Mouse (Mus musculus): ENCODE measurements at regions not wholly inside any gene's neighbourhood (a gene's known extent, or its start where the extent isn't known, plus 50 kb on each side); places are given as distances from the start of the nearest gene placed in this dataset.

GRCm38 (mm10) chr6:94765724-94766123 lies 65.8 kb upstream of the Lrig1 start:
- H3K4me3 ChIP-seq (ENCODE audit: insufficient read depth, low read depth, low read length), result no peak overlapping the region
- TF ChIP-seq CTCF (IDR thresholded peaks at IDR 0.05; ENCODE audit: insufficient read depth, low read depth, low read length) (no peak), POLR2A (IDR thresholded peaks at IDR 0.05; ENCODE audit: insufficient read depth, low read depth, low read length) (no peak)
- 95% methylated on average over 6 of the region's 6 CpGs for WGBS
- no peak overlapping the region for H3K27ac ChIP-seq (ENCODE audit: insufficient read depth, low read depth, low read length)
- no peaks in the 10 kb centered on the region for H3K4me1 ChIP-seq (ENCODE audit: control insufficient read depth, insufficient read depth, low read length)

GRCm38 (mm10) chr6:94761341-94761740 lies 61.4 kb upstream of the Lrig1 start:
- H3K4me3 ChIP-seq (ENCODE audit: insufficient read depth, low read depth, low read length), result no peak overlapping the region
- H3K4me1 ChIP-seq (ENCODE audit: control insufficient read depth, insufficient read depth, low read length), result no peaks in the 10 kb centered on the region
- WGBS, result 84% methylated on average over 6 of the region's 6 CpGs
- H3K27ac ChIP-seq (ENCODE audit: insufficient read depth, low read depth, low read length), result no peak overlapping the region
- TF ChIP-seq POLR2A (IDR thresholded peaks at IDR 0.05; ENCODE audit: insufficient read depth, low read depth, low read length) (no peak), CTCF (IDR thresholded peaks at IDR 0.05; ENCODE audit: insufficient read depth, low read depth, low read length) (no peak)

DNA sequence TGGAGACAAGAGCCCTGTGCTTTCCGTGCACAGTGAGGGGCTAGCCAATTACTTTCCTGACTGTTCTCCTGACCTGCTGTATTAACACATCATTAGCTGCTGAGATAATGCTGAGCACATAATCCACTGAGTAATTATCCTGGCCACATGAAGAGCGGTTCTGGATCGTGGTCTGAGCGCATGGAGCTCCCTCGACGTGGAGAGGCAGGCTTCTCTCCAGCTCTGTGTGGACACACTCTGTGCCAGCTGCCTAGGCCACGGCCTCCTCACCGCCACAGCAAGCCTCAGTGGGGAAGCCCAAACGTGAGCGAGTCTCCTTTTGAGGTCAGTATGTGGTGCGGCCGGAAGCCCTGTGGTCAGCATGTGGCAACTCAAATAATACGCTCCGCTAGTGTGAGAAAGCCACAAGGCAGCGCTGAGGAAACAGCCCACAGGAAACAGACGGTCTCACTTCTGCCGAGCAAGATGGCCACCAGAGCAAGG lies 60.7 kb upstream of the Lrig1 start:
- no peak overlapping the region for H3K4me3 ChIP-seq (ENCODE audit: insufficient read depth, low read depth, low read length)
- no peaks in the 10 kb centered on the region for H3K4me1 ChIP-seq (ENCODE audit: control insufficient read depth, insufficient read depth, low read length)
- WGBS, result 77% methylated on average over 17 of the region's 17 CpGs
- TF ChIP-seq POLR2A (IDR thresholded peaks at IDR 0.05; ENCODE audit: insufficient read depth, low read depth, low read length), result no peak
- no peak for TF ChIP-seq CTCF (IDR thresholded peaks at IDR 0.05; ENCODE audit: insufficient read depth, low read depth, low read length)
- H3K27ac ChIP-seq (ENCODE audit: insufficient read depth, low read depth, low read length), result no peak overlapping the region

DNA sequence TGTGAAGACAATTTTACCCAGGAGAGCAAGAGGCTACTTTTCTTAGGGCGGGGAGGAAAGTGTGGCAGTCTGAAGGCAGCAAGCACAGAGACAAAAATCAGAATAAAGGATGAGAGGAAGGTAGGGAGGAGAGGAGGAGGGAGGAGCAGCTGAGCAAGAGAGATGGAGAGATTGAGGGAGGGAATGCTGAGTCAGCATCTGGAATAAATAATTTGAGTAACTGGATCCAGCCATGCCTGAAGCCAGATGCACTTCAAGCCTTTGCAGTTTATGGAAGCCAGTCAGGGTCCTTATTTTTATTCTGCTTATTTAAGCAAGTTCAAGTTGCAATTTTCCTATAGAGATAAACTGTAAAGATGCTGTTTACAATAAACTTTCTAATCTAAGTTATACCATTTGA lies 59.7 kb upstream of the Lrig1 start:
- no peak overlapping the region for H3K4me3 ChIP-seq (ENCODE audit: insufficient read depth, low read depth, low read length)
- no peak overlapping the region for H3K27ac ChIP-seq (ENCODE audit: insufficient read depth, low read depth, low read length)
- TF ChIP-seq POLR2A (IDR thresholded peaks at IDR 0.05; ENCODE audit: insufficient read depth, low read depth, low read length) (no peak), CTCF (IDR thresholded peaks at IDR 0.05; ENCODE audit: insufficient read depth, low read depth, low read length) (no peak)
- 100% methylated on average over 1 of the region's 1 CpGs for WGBS
- H3K4me1 ChIP-seq (ENCODE audit: control insufficient read depth, insufficient read depth, low read length), result 0 out of 2 replicates have a peak, but pooled peaks cover 2% of the 10 kb centered on the region

DNA sequence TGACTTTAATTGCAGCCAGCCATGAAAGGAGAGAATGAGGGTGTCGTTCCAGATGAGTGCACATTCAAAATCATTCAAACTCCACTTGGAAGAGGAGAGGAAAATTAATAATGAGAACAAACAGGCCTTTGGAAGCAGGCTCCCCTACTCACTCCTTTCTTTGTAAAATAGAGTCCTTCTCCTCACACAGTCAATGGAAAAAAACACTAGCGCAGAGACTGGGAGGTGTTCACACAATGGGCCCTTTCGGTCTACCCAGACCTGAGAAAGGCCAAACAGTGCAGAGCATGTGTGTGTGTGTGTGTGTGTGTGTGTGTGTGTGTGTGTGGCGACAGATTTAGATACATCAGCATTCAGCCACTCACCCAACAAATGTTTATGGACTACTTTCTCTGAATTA lies 56.0 kb upstream of the Lrig1 start:
- WGBS, result 59% methylated on average over 4 of the region's 4 CpGs
- 0 out of 2 replicates have a peak, but pooled peaks cover 2% of the 10 kb centered on the region for H3K4me1 ChIP-seq (ENCODE audit: control insufficient read depth, insufficient read depth, low read length)
- no peak overlapping the region for H3K4me3 ChIP-seq (ENCODE audit: insufficient read depth, low read depth, low read length)
- H3K27ac ChIP-seq (ENCODE audit: insufficient read depth, low read depth, low read length), result no peak overlapping the region
- TF ChIP-seq POLR2A (IDR thresholded peaks at IDR 0.05; ENCODE audit: insufficient read depth, low read depth, low read length) (no peak), CTCF (IDR thresholded peaks at IDR 0.05; ENCODE audit: insufficient read depth, low read depth, low read length) (no peak)

DNA sequence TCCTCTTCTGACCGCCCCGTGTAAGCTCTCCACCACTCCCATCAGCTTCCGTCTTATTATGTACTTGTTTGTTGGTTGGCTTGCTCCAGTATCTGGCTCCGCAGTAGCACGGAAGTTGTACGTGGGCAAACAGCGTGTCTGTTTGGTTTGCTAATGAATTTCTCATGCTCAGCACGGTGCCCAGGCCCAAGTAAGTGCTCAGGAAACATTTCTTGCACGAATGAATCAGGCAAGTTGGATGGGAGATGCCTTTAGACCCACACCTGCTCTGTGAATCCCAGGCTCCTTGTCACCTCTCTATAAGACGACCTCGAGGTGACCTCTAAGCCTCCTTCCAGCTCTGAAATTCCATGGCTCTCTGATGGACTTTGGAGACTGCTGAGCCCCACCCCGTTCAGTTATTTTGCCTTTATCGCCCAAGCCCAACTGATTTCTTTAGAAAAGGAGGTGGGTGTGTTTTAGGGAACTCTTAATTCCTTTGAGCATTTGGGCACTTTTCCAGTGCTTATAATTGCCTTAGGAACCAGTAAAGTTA lies 55.4 kb upstream of the Lrig1 start:
- H3K4me1 ChIP-seq (ENCODE audit: control insufficient read depth, insufficient read depth, low read length), result 0 out of 2 replicates have a peak, but pooled peaks cover 2% of the 10 kb centered on the region
- TF ChIP-seq CTCF (IDR thresholded peaks at IDR 0.05; ENCODE audit: insufficient read depth, low read depth, low read length), result no peak
- no peak for TF ChIP-seq POLR2A (IDR thresholded peaks at IDR 0.05; ENCODE audit: insufficient read depth, low read depth, low read length)
- WGBS, result 35% methylated on average over 13 of the region's 13 CpGs
- no peak overlapping the region for H3K4me3 ChIP-seq (ENCODE audit: insufficient read depth, low read depth, low read length)
- H3K27ac ChIP-seq (ENCODE audit: insufficient read depth, low read depth, low read length), result no peak overlapping the region

DNA sequence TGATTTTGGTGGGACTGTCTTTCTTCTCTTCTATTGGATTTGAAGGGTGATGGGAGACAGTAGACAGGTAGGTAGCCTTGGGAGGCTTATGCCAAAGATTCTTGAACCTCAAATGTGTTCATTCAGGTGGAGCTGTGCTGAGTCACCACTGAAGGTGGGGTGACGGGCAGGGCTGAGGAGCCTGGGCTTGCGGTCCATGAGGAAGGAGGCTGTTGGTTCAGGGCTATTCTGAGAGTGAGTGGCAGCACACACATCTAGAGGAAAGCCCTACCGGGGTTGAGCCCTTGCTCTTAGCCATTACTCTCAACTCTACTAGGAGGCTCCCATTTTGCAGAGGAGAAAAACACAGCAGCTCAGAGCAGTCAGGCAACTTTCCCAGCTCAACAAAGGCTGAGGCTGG lies 54.6 kb upstream of the Lrig1 start:
- 88% methylated on average over 3 of the region's 3 CpGs for WGBS
- no peak for TF ChIP-seq CTCF (IDR thresholded peaks at IDR 0.05; ENCODE audit: insufficient read depth, low read depth, low read length)
- no peak for TF ChIP-seq POLR2A (IDR thresholded peaks at IDR 0.05; ENCODE audit: insufficient read depth, low read depth, low read length)
- Histone ChIP-seq H3K4me1 (ENCODE audit: control insufficient read depth, insufficient read depth, low read length) (0 out of 2 replicates have a peak, but pooled peaks cover 2% of the 10 kb centered on the region), H3K27ac (ENCODE audit: insufficient read depth, low read depth, low read length) (no peak overlapping the region), H3K4me3 (ENCODE audit: insufficient read depth, low read depth, low read length) (no peak overlapping the region)

- Histone ChIP-seq H3K27ac (ENCODE audit: insufficient read depth, low read depth, low read length) (no peak overlapping the region), H3K4me3 (ENCODE audit: insufficient read depth, low read depth, low read length) (no peak overlapping the region), H3K4me1 (ENCODE audit: control insufficient read depth, insufficient read depth, low read length) (0 out of 2 replicates have a peak, but pooled peaks cover 2% of the 10 kb centered on the region)
- 27% methylated on average over 8 of the region's 8 CpGs for whole genome bisulfite sequencing
- no peak for TF ChIP-seq POLR2A (IDR thresholded peaks at IDR 0.05; ENCODE audit: insufficient read depth, low read depth, low read length)
- no peak for TF ChIP-seq CTCF (IDR thresholded peaks at IDR 0.05; ENCODE audit: insufficient read depth, low read depth, low read length)
Measured at GRCm38 (mm10) chr6:94751101-94751440, 51.1 kb upstream of the Lrig1 start.

GRCm38 (mm10) chr6:94750228-94751100 lies 50.5 kb upstream of the Lrig1 start:
- Histone ChIP-seq H3K4me3 (ENCODE audit: insufficient read depth, low read depth, low read length) (no peak overlapping the region), H3K27ac (ENCODE audit: insufficient read depth, low read depth, low read length) (no peak overlapping the region), H3K4me1 (ENCODE audit: control insufficient read depth, insufficient read depth, low read length) (0 out of 2 replicates have a peak, but pooled peaks cover 2% of the 10 kb centered on the region)
- TF ChIP-seq POLR2A (IDR thresholded peaks at IDR 0.05; ENCODE audit: insufficient read depth, low read depth, low read length) (no peak), CTCF (IDR thresholded peaks at IDR 0.05; ENCODE audit: insufficient read depth, low read depth, low read length) (no peak)
- WGBS, result 17% methylated on average over 13 of the region's 13 CpGs
